Mouse (Mus musculus) telencephalon, adult 2 months (tissue): ENCODE data around the gene Arap1.

Experiments used
- DNase-seq: peaks from one replicate; pipeline ENCODE4 v3.0.0-alpha.2; 2011; ENCODE audit warnings: low read depth, low spot score

The Arap1 gene

GRCm38 (mm10) chr7:101327263-101327662, 20.6 kb upstream of the Arap1 start:
- no peak for DNase-seq

GRCm38 (mm10) chr7:101327786-101328185, 20.1 kb upstream of the Arap1 start:
- no peak for DNase-seq

GRCm38 (mm10) chr7:101328621-101329158, 19.2 kb upstream of the Arap1 start:
- peak; percentile 83 for DNase-seq

GRCm38 (mm10) chr7:101329606-101330005, 18.3 kb upstream of the Arap1 start:
- no peak for DNase-seq

DNA sequence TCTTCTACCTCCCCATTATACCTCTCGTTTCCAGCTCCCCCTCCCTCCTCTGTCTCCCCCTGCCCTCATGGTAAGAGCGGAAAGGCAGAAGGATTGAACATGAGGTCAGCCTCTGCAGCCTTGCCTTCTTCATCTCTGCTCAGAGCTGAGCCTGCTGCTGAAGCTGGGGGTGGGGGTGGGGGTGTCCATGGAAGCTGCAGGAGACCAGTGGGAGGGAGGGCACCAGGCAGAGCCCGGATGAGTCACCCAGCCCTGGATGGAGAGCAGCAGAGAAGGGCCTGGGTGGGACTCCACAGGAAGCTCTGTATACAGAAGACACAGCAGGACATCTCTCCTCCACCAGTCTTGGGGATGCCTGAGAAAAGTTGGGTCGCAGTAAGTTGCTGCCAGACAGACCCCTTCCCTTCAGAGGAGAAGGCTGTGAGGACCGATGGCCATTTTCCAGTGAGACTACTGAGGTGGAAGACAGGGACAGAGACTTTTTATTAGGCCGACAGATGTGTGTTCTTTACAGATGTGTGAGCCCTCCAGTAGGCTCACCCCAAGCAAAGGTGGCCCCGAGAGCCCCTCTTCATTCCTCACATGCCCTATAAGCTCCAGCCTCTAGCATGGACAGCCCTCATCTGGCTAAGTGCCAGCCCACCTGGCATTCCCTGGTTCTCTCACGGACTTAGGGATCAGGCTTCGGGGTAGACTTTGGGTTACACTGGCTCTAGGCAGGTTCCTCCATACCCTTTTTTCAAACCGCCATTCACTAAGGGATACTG, 17.6 kb upstream of the Arap1 start:
- no peak for DNase-seq

DNA sequence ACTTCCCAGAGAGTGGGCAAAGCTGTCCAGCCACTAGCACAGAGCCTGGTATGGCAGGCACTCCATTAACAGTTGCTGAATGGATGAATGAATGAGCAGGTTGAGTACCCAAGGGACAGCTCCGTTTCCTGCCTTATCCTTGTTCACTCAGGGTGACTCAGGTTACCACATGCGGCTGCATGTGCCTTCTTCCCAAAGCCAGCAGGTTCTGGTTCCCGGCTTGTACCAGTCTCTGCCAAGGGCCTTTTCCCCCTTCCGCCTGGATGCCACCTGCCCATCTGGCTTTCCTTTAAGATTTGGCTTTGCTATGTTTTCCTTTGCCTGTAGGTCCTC, 17.1 kb upstream of the Arap1 start:
- no peak for DNase-seq

DNA sequence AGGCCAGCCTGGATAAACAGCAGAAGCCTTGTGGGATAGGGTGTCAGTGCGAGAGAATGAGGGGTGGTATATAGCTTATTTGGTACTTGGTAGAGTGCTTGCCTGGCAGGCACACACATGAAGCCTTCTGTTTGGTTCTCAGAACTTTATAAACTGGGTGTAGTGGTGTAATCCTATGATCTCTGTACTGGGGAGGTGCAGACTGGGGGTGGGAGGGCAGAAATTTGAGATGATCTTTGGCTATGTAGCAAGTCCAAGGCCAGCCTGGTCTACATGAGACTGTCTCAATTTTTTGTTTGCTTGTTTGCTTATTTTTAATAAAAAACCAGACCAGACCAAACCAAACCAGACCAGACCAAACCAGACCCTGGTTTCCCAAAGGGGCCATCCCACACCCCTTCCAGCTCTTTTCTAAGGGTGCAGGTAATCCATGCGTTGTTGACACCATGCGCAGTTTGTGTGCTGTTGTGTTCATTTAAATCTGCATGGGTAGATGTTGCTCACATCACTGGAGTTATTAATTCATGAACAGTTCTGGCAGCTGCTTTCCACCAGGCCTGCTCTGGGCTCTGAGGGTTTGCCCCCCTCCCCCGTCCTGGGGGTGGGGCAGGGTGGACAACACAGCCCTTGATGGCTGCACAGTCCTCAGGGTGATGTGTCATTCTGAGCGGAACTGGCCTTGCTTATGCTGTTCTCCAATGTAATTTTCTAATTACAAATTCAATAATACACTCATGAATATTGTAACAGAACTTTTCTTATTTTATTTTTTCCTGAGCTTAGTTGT, 15.6 kb upstream of the Arap1 start:
- DNase-seq, result no peak

DNA sequence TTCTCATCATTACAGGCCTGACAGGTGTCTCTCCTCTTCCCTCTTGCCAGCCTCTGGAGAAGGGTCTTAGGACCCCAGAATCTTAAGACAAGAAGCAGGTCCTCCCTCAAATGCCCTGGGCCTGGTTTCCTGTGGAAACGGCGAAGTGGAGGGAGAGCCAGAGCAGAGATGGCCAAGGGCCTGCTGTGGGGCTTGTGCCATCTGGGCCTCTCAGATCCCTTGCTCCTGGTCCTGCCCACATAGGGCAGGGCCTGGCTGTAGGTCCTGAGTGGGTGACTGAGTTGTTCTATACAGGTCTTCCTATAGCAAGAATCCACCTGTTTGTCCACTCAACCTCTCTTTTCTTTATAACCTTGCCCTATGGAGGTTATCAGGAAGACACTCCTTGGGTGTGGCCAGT, 12.6 kb upstream of the Arap1 start:
- no peak for DNase-seq

DNA sequence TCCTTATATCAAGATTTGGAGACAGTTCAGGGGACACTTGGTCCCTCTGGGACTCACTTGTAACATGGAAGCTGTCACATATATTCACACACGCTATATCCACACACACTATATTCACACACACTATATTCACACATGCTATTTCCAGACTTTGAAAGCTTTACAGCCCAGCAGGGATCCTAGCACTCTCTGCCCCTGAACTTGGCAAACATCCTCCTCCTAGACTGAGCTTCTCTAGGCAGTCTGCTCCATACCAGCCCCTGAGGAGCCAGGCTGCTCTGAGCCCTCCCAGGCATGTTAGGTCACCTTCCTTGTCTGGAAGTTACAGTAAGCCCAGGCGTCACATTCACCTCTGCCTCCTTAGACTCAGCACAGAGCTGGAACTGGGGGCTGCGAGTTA, 11.2 kb upstream of the Arap1 start:
- no peak for DNase-seq

GRCm38 (mm10) chr7:101337401-101337800, 10.5 kb upstream of the Arap1 start:
- no peak for DNase-seq

- DNase-seq, result no peak
These were observed 6.5 kb upstream of the Arap1 start for GRCm38 (mm10) chr7:101341405-101341804.

DNA sequence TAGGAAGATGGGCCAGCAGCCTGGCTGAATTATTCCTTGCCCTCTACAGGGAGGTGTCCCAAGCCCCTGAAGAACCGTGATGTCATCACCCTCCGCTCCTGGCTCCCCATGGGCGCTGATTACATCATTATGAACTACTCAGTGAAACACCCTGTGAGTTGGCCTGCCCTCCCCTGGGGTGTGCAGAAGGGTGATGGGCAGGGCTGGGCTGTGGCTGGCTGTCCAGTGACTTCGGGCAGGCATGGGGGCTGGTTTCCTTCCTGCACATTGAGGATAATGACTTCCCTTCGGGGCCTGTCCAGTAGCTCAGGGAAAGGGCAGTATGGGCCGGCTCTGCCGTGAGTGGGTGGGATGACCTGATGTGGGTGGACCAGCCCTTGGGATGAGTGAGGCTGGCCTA, 4.7 kb upstream of the Arap1 start:
- no peak for DNase-seq

- no peak for DNase-seq
These were observed 3.0 kb upstream of the Arap1 start for GRCm38 (mm10) chr7:101344892-101345291.

DNA sequence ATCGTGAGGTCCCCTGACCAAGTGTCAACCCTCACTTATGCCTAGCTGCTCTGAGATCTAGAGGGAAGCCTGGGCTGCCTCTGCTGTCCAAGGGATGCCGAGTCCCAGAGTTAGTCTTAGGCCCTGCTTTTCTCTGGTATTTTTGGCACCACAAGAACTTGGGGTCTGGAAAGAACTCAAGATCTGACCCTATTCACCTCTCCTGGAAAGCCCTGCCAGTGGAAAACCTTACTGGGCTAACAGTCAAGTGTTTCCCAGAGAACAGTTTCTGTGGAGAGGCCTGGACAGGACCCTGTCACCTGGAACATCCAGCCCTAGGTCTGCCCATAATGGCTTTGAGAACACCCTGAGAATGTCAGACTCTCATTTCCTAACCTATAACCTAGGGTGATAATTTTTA, 876 bp upstream of the Arap1 start:
- no peak for DNase-seq

- DNase-seq, result no peak
These were observed 445 bp downstream of the Arap1 start for GRCm38 (mm10) chr7:101348312-101348711.

GRCm38 (mm10) chr7:101349861-101350260, 2.0 kb downstream of the Arap1 start:
- peak; percentile 44 for DNase-seq

DNA sequence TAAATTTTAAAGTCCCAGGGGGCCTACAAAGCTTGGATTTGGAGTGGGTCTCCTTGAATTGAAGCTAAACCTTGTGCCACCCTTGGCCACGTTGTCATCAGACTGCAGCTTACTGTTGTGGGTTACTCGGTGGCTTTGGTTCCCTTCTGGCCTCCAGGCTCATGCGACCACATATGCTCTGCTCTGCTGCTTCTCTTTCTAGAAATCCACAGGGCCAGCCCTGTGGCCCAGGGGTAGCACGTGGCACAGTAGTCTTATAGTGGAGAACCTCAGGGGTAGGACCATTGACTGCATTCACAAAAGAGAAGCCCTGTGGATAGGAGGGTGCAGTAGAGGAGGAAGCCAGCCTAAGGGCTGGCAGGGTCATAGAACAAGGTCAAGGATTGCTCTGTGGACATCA, 4.5 kb downstream of the Arap1 start:
- no peak for DNase-seq

GRCm38 (mm10) chr7:101354423-101354822, 6.6 kb downstream of the Arap1 start:
- DNase-seq, result no peak

GRCm38 (mm10) chr7:101355551-101356100, 7.8 kb downstream of the Arap1 start:
- DNase-seq, result no peak

DNA sequence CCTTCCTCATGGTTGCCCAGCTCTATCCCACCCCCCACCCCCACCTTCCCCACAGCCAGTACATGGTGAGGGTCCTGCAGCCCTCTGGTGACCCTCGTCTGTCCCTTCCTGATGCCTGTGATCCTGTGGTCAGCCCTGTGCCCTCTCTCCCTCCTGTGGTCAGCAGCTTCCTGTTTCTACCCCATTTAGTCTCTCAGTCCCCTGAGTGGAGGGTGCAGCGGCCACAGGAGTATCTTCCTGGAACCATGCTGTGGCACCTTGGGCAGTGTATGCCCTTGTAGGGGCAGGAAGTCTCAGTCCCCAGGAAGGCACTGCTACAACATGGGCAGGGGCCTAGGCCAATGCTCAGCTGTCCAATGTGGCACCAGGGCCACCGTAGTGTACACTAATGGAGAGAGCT, 9.0 kb downstream of the Arap1 start:
- no peak for DNase-seq

DNA sequence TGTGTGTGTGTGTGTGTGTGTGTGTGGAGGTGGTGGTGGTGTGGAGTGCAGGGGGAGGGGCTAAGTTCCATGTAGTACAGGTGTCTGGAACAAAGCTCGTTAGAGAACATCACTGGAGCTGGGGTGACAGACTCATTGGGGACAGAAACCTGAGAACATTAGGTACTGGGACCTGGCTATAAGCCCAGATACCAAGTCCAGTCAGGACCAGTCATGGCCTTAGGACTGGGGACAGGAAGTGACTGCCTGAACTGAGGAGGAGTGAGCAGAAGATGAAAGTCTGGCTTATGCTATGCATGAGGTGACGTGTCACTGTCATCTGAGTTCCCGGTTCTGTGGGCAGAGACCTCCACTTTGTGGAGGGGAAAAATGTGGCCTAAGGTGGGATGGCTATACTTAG, 12.5 kb downstream of the Arap1 start:
- DNase-seq, result no peak

GRCm38 (mm10) chr7:101361021-101361420, 13.2 kb downstream of the Arap1 start:
- no peak for DNase-seq

GRCm38 (mm10) chr7:101361767-101362166, 13.9 kb downstream of the Arap1 start:
- no peak for DNase-seq
